10 mouse cellular contexts compared by ENCODE assay signal in the genomic region with DNA sequence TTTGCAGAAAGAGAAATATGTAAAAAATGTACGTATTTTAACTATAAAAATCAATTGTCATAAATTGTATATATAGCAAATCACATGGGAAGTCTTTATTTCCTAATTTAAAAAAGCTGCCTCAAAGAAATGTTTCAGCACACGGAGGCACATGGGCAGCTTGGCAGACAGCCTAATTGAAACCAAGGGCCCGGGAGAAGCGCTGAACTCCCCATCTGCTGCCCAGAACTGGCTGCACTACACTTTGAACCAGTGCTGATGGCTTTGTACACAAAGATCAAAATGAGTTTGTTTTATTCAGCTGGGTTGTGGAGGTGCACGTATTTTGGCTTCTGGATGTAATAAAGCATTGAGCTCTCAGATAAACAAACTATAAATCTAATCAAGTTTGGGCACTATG.
DNase-seq lines count a peak whose midpoint lies in the region; ATAC-seq and TF ChIP-seq lines count a peak whose summit lies in the region.
"Had no signal": no experiment of that assay in that cellular context is flagged by ENCODE, and none has a peak within 500 bp of the region (broad histone marks: within the 10 kb centered on the region; RNA-seq: fewer than 3 reads in every experiment).

No protein-coding gene starts in this region.

- H3K4me1 ChIP-seq in forebrain, embryonic 13.5 days, result no peaks in the 10 kb centered on the region
- no peaks in the 10 kb centered on the region for H3K4me1 ChIP-seq in forebrain, embryonic 11.5 days (replicated peaks; ENCODE audit: control insufficient read depth, insufficient read depth, low read length)
- H3K4me1 ChIP-seq in midbrain, postnatal 0 days (ENCODE audit: insufficient read depth, low read length), result no peaks in the 10 kb centered on the region
- H3K4me1 ChIP-seq in midbrain, embryonic 16.5 days (ENCODE audit: control insufficient read depth, insufficient read depth, low read length), result no peaks in the 10 kb centered on the region
- peaks cover 4% of the 10 kb centered on the region; the same call in 1 of the 2 replicates for H3K4me1 ChIP-seq in limb, embryonic 10.5 days
- H3K4me1 ChIP-seq: liver, embryonic 13.5 days had no signal

- no peak overlapping the region for H3K4me3 ChIP-seq in forebrain, embryonic 13.5 days
- no peak overlapping the region for H3K4me3 ChIP-seq in forebrain, embryonic 11.5 days (ENCODE audit: low read depth, low read length)
- no peak overlapping the region for H3K4me3 ChIP-seq in midbrain, postnatal 0 days (ENCODE audit: low read depth, low read length)
- no peak overlapping the region for H3K4me3 ChIP-seq in midbrain, embryonic 16.5 days (ENCODE audit: low read depth, low read length)
- no peak overlapping the region for H3K4me3 ChIP-seq in limb, embryonic 10.5 days
- H3K4me3 ChIP-seq: liver, embryonic 13.5 days had no signal

- no peaks in the 10 kb centered on the region for H3K9me3 ChIP-seq in forebrain, embryonic 13.5 days (replicated peaks)
- H3K9me3 ChIP-seq in forebrain, embryonic 11.5 days (ENCODE audit: control insufficient read depth, low read length), result no peaks in the 10 kb centered on the region
- no peaks in the 10 kb centered on the region for H3K9me3 ChIP-seq in midbrain, postnatal 0 days (ENCODE audit: low read length)
- no peaks in the 10 kb centered on the region for H3K9me3 ChIP-seq in midbrain, embryonic 16.5 days (replicated peaks; ENCODE audit: control insufficient read depth, low read length, poor library complexity, severe bottlenecking)
- no peaks in the 10 kb centered on the region for H3K9me3 ChIP-seq in limb, embryonic 10.5 days (replicated peaks)
- H3K9me3 ChIP-seq: liver, embryonic 13.5 days had no signal

- peak; percentile 74 for ATAC-seq in forebrain, embryonic 13.5 days
- ATAC-seq in forebrain, embryonic 11.5 days (replicated peaks; ENCODE audit: low FRiP score), result no peak
- ATAC-seq in midbrain, postnatal 0 days (ENCODE audit: low FRiP score), result no peak
- ATAC-seq in midbrain, embryonic 16.5 days, result no peak

- no peak overlapping the region for H3K27ac ChIP-seq in forebrain, embryonic 13.5 days
- no peak overlapping the region for H3K27ac ChIP-seq in forebrain, embryonic 11.5 days (ENCODE audit: low read depth, low read length)
- no peak overlapping the region for H3K27ac ChIP-seq in midbrain, postnatal 0 days (ENCODE audit: low read depth, low read length)
- H3K27ac ChIP-seq in midbrain, embryonic 16.5 days (ENCODE audit: low read length), result no peak overlapping the region
- H3K27ac ChIP-seq in limb, embryonic 10.5 days, result no peak overlapping the region
- H3K27ac ChIP-seq: liver, embryonic 13.5 days had no signal

- no peak for TF ChIP-seq CTCF in midbrain, postnatal 0 days (IDR thresholded peaks at IDR 0.05)

- H3K4me2 ChIP-seq in forebrain, embryonic 13.5 days, result no peak overlapping the region
- no peak overlapping the region for H3K4me2 ChIP-seq in forebrain, embryonic 11.5 days (ENCODE audit: low read depth, low read length, severe bottlenecking)
- no peak overlapping the region for H3K4me2 ChIP-seq in midbrain, postnatal 0 days (ENCODE audit: low read depth, low read length, poor library complexity, severe bottlenecking)
- no peak overlapping the region for H3K4me2 ChIP-seq in midbrain, embryonic 16.5 days (ENCODE audit: low read length)
- H3K4me2 ChIP-seq: liver, embryonic 13.5 days had no signal

- no peaks in the 10 kb centered on the region for H3K27me3 ChIP-seq in forebrain, embryonic 13.5 days
- H3K27me3 ChIP-seq in forebrain, embryonic 11.5 days (ENCODE audit: control insufficient read depth, insufficient read depth, low read length), result no peaks in the 10 kb centered on the region
- H3K27me3 ChIP-seq in midbrain, postnatal 0 days (ENCODE audit: insufficient read depth, low read length), result no peaks in the 10 kb centered on the region
- no peaks in the 10 kb centered on the region for H3K27me3 ChIP-seq in midbrain, embryonic 16.5 days (ENCODE audit: control insufficient read depth, insufficient read depth, low read depth, low read length)
- no peaks in the 10 kb centered on the region for H3K27me3 ChIP-seq in limb, embryonic 10.5 days (ENCODE audit: low read depth, poor library complexity, severe bottlenecking)
- H3K27me3 ChIP-seq: liver, embryonic 13.5 days had no signal

- no peaks in the 10 kb centered on the region for H3K36me3 ChIP-seq in forebrain, embryonic 13.5 days (ENCODE audit: poor library complexity, severe bottlenecking)
- no peaks in the 10 kb centered on the region for H3K36me3 ChIP-seq in forebrain, embryonic 11.5 days (ENCODE audit: control insufficient read depth, insufficient read depth, low read length)
- no peaks in the 10 kb centered on the region for H3K36me3 ChIP-seq in midbrain, postnatal 0 days (ENCODE audit: insufficient read depth, low read length)
- H3K36me3 ChIP-seq in midbrain, embryonic 16.5 days (ENCODE audit: control insufficient read depth, insufficient read depth, low read length), result no peaks in the 10 kb centered on the region
- H3K36me3 ChIP-seq in limb, embryonic 10.5 days, result no peaks in the 10 kb centered on the region
- H3K36me3 ChIP-seq: liver, embryonic 13.5 days had no signal

- no peak for DNase-seq in forebrain, embryonic 11.5 days (ENCODE audit: low spot score)
- DNase-seq in midbrain, postnatal 0 days (ENCODE audit: low spot score), result peak; percentile 51
- peak; percentile 76 to 83 for DNase-seq in cerebellum, postnatal 14 days
- peak; percentile 42 for DNase-seq in limb, embryonic 10.5 days (ENCODE audit: low spot score)
- no peak for DNase-seq in layer of hippocampus, postnatal 25 days (ENCODE audit: extremely low spot score in 1 of 2, low spot score in 1 of 2)
- DNase-seq in kidney, postnatal 25 days, result no peak
- DNase-seq: kidney, adult 11 months; liver, embryonic 13.5 days had no signal

- no peak overlapping the region for H3K9ac ChIP-seq in forebrain, embryonic 13.5 days
- no peak overlapping the region for H3K9ac ChIP-seq in forebrain, embryonic 11.5 days (ENCODE audit: low read length)
- H3K9ac ChIP-seq in midbrain, postnatal 0 days (replicated peaks; ENCODE audit: low read length, poor library complexity, severe bottlenecking), result no peak overlapping the region
- H3K9ac ChIP-seq in midbrain, embryonic 16.5 days (ENCODE audit: low read depth, low read length), result no peak overlapping the region
- H3K9ac ChIP-seq: liver, embryonic 13.5 days had no signal

- 36% methylated on average over 5 of the region's 5 CpGs for whole genome bisulfite sequencing in forebrain, embryonic 13.5 days
- WGBS in forebrain, embryonic 11.5 days, result 77% methylated on average over 5 of the region's 5 CpGs
- WGBS in midbrain, postnatal 0 days, result 49% methylated on average over 5 of the region's 5 CpGs
- 53% methylated on average over 5 of the region's 5 CpGs for WGBS in midbrain, embryonic 16.5 days
- 29% methylated on average over 5 of the region's 5 CpGs for WGBS in limb, embryonic 10.5 days

Comparison
In these comparisons a context has a peak if more than half of its experiments do, and no peak if none do; other contexts are left out.
1. DNase-seq: peak in midbrain, postnatal 0 days (single experiment), cerebellum, postnatal 14 days (2 of 2) and limb, embryonic 10.5 days (single experiment); none in forebrain, embryonic 11.5 days (single experiment), layer of hippocampus, postnatal 25 days (0 of 2) and kidney, postnatal 25 days (0 of 2).